Comparison of ENCODE assay signal across 22 mouse cellular contexts in the genomic region with DNA sequence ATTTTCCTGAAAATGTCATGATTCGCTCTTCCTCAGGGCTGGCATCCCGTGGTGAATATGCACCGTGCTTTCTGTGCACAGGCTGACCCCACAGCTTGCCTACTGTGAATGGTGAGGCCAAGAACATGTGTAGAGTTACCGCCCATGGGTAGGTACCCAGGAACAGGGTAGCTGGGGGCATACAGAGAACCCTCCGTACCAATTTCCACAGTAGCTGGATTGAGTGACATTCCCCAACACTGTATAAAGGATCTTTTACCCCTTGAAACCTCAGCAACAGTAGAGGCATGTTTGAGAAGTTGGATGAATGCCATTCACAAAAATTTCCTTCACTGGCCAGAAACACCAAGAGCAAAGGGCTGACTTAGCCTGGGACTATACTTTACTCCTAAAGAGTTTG.
DNase-seq lines count a peak whose midpoint lies in the region; ATAC-seq and TF ChIP-seq lines count a peak whose summit lies in the region.
"Had no signal": no experiment of that assay in that cellular context is flagged by ENCODE, and none has a peak within 500 bp of the region (broad histone marks: within the 10 kb centered on the region; RNA-seq: fewer than 3 reads in every experiment).

No protein-coding gene starts in this region.

- intact Hi-C loops in heart, postnatal 36 days (cut with DNase I), result no loop called here

- H3K9ac ChIP-seq in hindbrain, embryonic 16.5 days (ENCODE audit: low read depth, low read length), result no peak overlapping the region
- no peak overlapping the region for H3K9ac ChIP-seq in hindbrain, embryonic 13.5 days
- H3K9ac ChIP-seq in lung, embryonic 14.5 days, result no peak overlapping the region
- H3K9ac ChIP-seq: forebrain, embryonic 13.5 days; hindbrain, embryonic 12.5 days; intestine, embryonic 15.5 days had no signal

- no peak for TF ChIP-seq POLR2A in brain, embryonic 14.5 days (IDR thresholded peaks at IDR 0.05; ENCODE audit: borderline replicate concordance, extremely low read depth, insufficient read depth, insufficient read length, poor library complexity, severe bottlenecking)

- H3K36me3 ChIP-seq in hindbrain, embryonic 16.5 days (ENCODE audit: control insufficient read depth, insufficient read depth, low read length), result no peaks in the 10 kb centered on the region
- H3K36me3 ChIP-seq in hindbrain, embryonic 13.5 days, result no peaks in the 10 kb centered on the region
- no peaks in the 10 kb centered on the region for H3K36me3 ChIP-seq in lung, embryonic 14.5 days (ENCODE audit: insufficient read depth)
- H3K36me3 ChIP-seq: forebrain, embryonic 10.5 days; hindbrain, embryonic 12.5 days; intestine, embryonic 15.5 days had no signal

- no peak overlapping the region for H3K4me3 ChIP-seq in hindbrain, embryonic 16.5 days (ENCODE audit: low read length)
- no peak overlapping the region for H3K4me3 ChIP-seq in hindbrain, embryonic 13.5 days
- H3K4me3 ChIP-seq in lung, embryonic 14.5 days (ENCODE audit: low read depth, low read length), result no peak overlapping the region
- H3K4me3 ChIP-seq: forebrain, embryonic 10.5 days; forebrain, embryonic 13.5 days; hindbrain, embryonic 12.5 days; intestine, embryonic 15.5 days had no signal

- ATAC-seq in hindbrain, embryonic 16.5 days, result peak; percentile 65; the same call in 1 of the 2 replicates
- ATAC-seq in hindbrain, embryonic 13.5 days (ENCODE audit: low FRiP score), result no peak
- ATAC-seq in lung, embryonic 14.5 days (ENCODE audit: insufficient read depth), result no peak
- ATAC-seq: CD4-positive, CD25-positive, alpha-beta regulatory T cell, adult 4 months; forebrain, embryonic 13.5 days; forebrain, embryonic 16.5 days; intestine, embryonic 15.5 days had no signal

- no peak for TF ChIP-seq CTCF in lung, embryonic 14.5 days (IDR thresholded peaks at IDR 0.05; ENCODE audit: low read depth)
- TF ChIP-seq CTCF in brain, embryonic 14.5 days (IDR thresholded peaks at IDR 0.05; ENCODE audit: borderline replicate concordance, extremely low read depth, insufficient read depth, insufficient read length), result no peak

- peak; percentile 50 for DNase-seq in lung, embryonic 14.5 days
- no peak for DNase-seq in lung, adult 18-20 months
- peak; percentile 23 for DNase-seq in brain, embryonic 14.5 days (ENCODE audit: low read depth)
- no peak for DNase-seq in heart, postnatal 36 days
- DNase-seq: adrenal gland, adult 8-10 months; adrenal gland, postnatal 25 days; cerebellum, adult 11 months; cerebellum, adult 2 months; cerebellum, adult 9-11 months; cerebellum, postnatal 25 days; gastrocnemius, postnatal 10 days; gastrocnemius, postnatal 36 days; kidney, adult 11 months had no signal

- no peaks in the 10 kb centered on the region for H3K27me3 ChIP-seq in hindbrain, embryonic 16.5 days (replicated peaks; ENCODE audit: control insufficient read depth, insufficient read depth, low read length)
- H3K27me3 ChIP-seq in hindbrain, embryonic 13.5 days, result no peaks in the 10 kb centered on the region
- H3K27me3 ChIP-seq in lung, embryonic 14.5 days (ENCODE audit: insufficient read depth, low read length), result no peaks in the 10 kb centered on the region
- H3K27me3 ChIP-seq: forebrain, embryonic 13.5 days; hindbrain, embryonic 12.5 days; intestine, embryonic 15.5 days had no signal

- H3K4me1 ChIP-seq in hindbrain, embryonic 16.5 days (ENCODE audit: control insufficient read depth, insufficient read depth, low read depth, low read length), result no peaks in the 10 kb centered on the region
- H3K4me1 ChIP-seq in hindbrain, embryonic 13.5 days (replicated peaks), result peaks cover 5% of the 10 kb centered on the region; the same call in 1 of the 2 replicates
- H3K4me1 ChIP-seq in lung, embryonic 14.5 days (ENCODE audit: insufficient read depth), result peaks cover 10% of the 10 kb centered on the region
- H3K4me1 ChIP-seq: intestine, embryonic 15.5 days had no signal

- no peak overlapping the region for H3K27ac ChIP-seq in hindbrain, embryonic 16.5 days (ENCODE audit: low read depth, low read length)
- H3K27ac ChIP-seq in hindbrain, embryonic 13.5 days, result no peak overlapping the region
- H3K27ac ChIP-seq in lung, embryonic 14.5 days (ENCODE audit: low read depth), result no peak overlapping the region
- H3K27ac ChIP-seq: forebrain, embryonic 10.5 days; forebrain, embryonic 13.5 days; hindbrain, embryonic 12.5 days; intestine, embryonic 15.5 days had no signal

- no peak overlapping the region for H3K4me2 ChIP-seq in hindbrain, embryonic 16.5 days (ENCODE audit: low read length)
- H3K4me2 ChIP-seq in hindbrain, embryonic 13.5 days, result no peak overlapping the region
- H3K4me2 ChIP-seq in lung, embryonic 14.5 days, result no peak overlapping the region
- H3K4me2 ChIP-seq: forebrain, embryonic 13.5 days; heart, embryonic 11.5 days; hindbrain, embryonic 12.5 days; intestine, embryonic 15.5 days had no signal

- 49% methylated on average over 5 of the region's 5 CpGs for WGBS in hindbrain, embryonic 16.5 days
- WGBS in hindbrain, embryonic 13.5 days, result 73% methylated on average over 5 of the region's 5 CpGs
- 76% methylated on average over 5 of the region's 5 CpGs for WGBS in lung, embryonic 14.5 days

- no peaks in the 10 kb centered on the region for H3K9me3 ChIP-seq in hindbrain, embryonic 16.5 days (ENCODE audit: control insufficient read depth, low read length)
- H3K9me3 ChIP-seq in hindbrain, embryonic 13.5 days, result no peaks in the 10 kb centered on the region
- no peaks in the 10 kb centered on the region for H3K9me3 ChIP-seq in lung, embryonic 14.5 days (ENCODE audit: low read depth, low read length)
- H3K9me3 ChIP-seq: forebrain, embryonic 10.5 days; forebrain, embryonic 13.5 days; hindbrain, embryonic 12.5 days; intestine, embryonic 15.5 days had no signal

Comparison
In these comparisons a context has a peak if more than half of its experiments do, and no peak if none do; other contexts are left out.
1. DNase-seq: peak in lung, embryonic 14.5 days (single experiment) and brain, embryonic 14.5 days (single experiment); none in lung, adult 18-20 months (0 of 2) and heart, postnatal 36 days (0 of 2).